Comparison of ENCODE assay signal across 8 mouse cellular contexts in genomic region chr1:165282222-165282966, GRCm38 (mm10). TPM values are rescaled to one million over a fixed set of nuclear protein-coding genes. Genes with fewer than 3 reads are reported as not detected.
A peak's percentile ranks its signal among the peaks of the same experiment; 100 is the strongest.
DNase-seq lines count a peak whose midpoint lies in the region; ATAC-seq and TF ChIP-seq lines count a peak whose summit lies in the region.

No protein-coding gene starts in this region.

- in situ Hi-C loops in CH12.LX (cut with MboI; ENCODE audit: low pct_ligation_motif_present, low pct_unique_long_range_greater_than_20kb, low sequenced_read_pairs) = no loop called here

- no peak for TF ChIP-seq CTCF in CH12.LX (conservative IDR thresholded peaks at IDR 0.05 in 1 of 2, IDR thresholded peaks at IDR 0.05 in 1 of 2; ENCODE audit: low read depth in 2 of 2, low read length in 2 of 2)

- H3K9ac ChIP-seq in CH12.LX (ENCODE audit: insufficient read depth, low read depth) = peak overlapping the region; percentile 16
- H3K9ac ChIP-seq in embryonic facial prominence, embryonic 14.5 days (ENCODE audit: low read depth, low read length) = peak overlapping the region; percentile 86
- peak overlapping the region; percentile 86 for H3K9ac ChIP-seq in intestine, embryonic 16.5 days (ENCODE audit: low read depth, low read length)

- DNase-seq in heart, adult 11 months = peak; percentile 94
- DNase-seq in heart, adult 8-10 months (ENCODE audit: low spot score) = no peak
- DNase-seq in CH12.LX (ENCODE audit: extremely low read depth) = no peak
- peak; percentile 50 for DNase-seq in embryonic facial prominence, embryonic 14.5 days (ENCODE audit: low spot score)
- peak; percentile 83 for DNase-seq in neural tube, embryonic 10.5 days (ENCODE audit: extremely low spot score, low spot score)
- DNase-seq in urinary bladder, adult 18-20 months (ENCODE audit: low spot score in 2 of 2) = no peak
- no peak for DNase-seq in layer of hippocampus, postnatal 14 days (ENCODE audit: low spot score in 2 of 2)

- H3K36me3 ChIP-seq in CH12.LX (replicated peaks in 1 of 2; ENCODE audit: control insufficient read depth in 1 of 2, insufficient read depth in 1 of 2, low read length in 1 of 2) = no peaks in the 10 kb centered on the region
- no peaks in the 10 kb centered on the region for H3K36me3 ChIP-seq in embryonic facial prominence, embryonic 14.5 days (ENCODE audit: control insufficient read depth, insufficient read depth, low read length)
- H3K36me3 ChIP-seq in intestine, embryonic 16.5 days (ENCODE audit: control insufficient read depth, insufficient read depth, low read length) = no peaks in the 10 kb centered on the region

- peaks cover 35% of the 10 kb centered on the region for H3K27me3 ChIP-seq in CH12.LX (replicated peaks)
- H3K27me3 ChIP-seq in embryonic facial prominence, embryonic 14.5 days (replicated peaks; ENCODE audit: control insufficient read depth, insufficient read depth, low read length) = no peaks in the 10 kb centered on the region
- H3K27me3 ChIP-seq in intestine, embryonic 16.5 days (replicated peaks; ENCODE audit: control insufficient read depth, insufficient read depth, low read length) = no peaks in the 10 kb centered on the region

- peak; percentile 44 for ATAC-seq in embryonic facial prominence, embryonic 14.5 days (ENCODE audit: low read depth)
- ATAC-seq in intestine, embryonic 16.5 days = peak; percentile 66

- peak overlapping the region in 2 of 3 experiments; percentile 50 to 56 for H3K4me3 ChIP-seq in CH12.LX (replicated peaks in 1 of 3; ENCODE audit: low read depth in 2 of 3, low read length in 2 of 3, poor library complexity in 1 of 3)
- H3K4me3 ChIP-seq in embryonic facial prominence, embryonic 14.5 days (ENCODE audit: low read depth, low read length) = peak overlapping the region; percentile 76
- peak overlapping the region; percentile 72 for H3K4me3 ChIP-seq in intestine, embryonic 16.5 days (ENCODE audit: low read length)

- H3K4me1 ChIP-seq in CH12.LX (ENCODE audit: control insufficient read depth in 1 of 2, insufficient read depth in 2 of 2) = peaks cover 6 to 16% of the 10 kb centered on the region in 2 experiments
- H3K4me1 ChIP-seq in embryonic facial prominence, embryonic 14.5 days (ENCODE audit: control insufficient read depth, insufficient read depth, low read length) = peaks cover 15% of the 10 kb centered on the region
- H3K4me1 ChIP-seq in intestine, embryonic 16.5 days (ENCODE audit: control insufficient read depth, insufficient read depth, low read length) = peaks cover 19% of the 10 kb centered on the region; the same call in 1 of the 2 replicates

- TF ChIP-seq EP300 in CH12.LX (IDR thresholded peaks at IDR 0.05; ENCODE audit: low read length) = no peak

- H3K27ac ChIP-seq in CH12.LX (ENCODE audit: insufficient read depth, low read depth) = no peak overlapping the region
- peak overlapping the region; percentile 87 for H3K27ac ChIP-seq in embryonic facial prominence, embryonic 14.5 days (replicated peaks; ENCODE audit: low read depth, low read length)
- H3K27ac ChIP-seq in intestine, embryonic 16.5 days (ENCODE audit: low read length) = peak overlapping the region; percentile 83

- no peak for TF ChIP-seq RAD21 in CH12.LX (IDR thresholded peaks at IDR 0.05; ENCODE audit: low read depth, low read length)

- peak overlapping the region; percentile 95 for H3K4me2 ChIP-seq in CH12.LX (ENCODE audit: insufficient read depth, low read depth, poor library complexity, severe bottlenecking)
- peak overlapping the region; percentile 91 for H3K4me2 ChIP-seq in embryonic facial prominence, embryonic 14.5 days (ENCODE audit: low read depth, low read length)
- peak overlapping the region; percentile 94 for H3K4me2 ChIP-seq in intestine, embryonic 16.5 days (ENCODE audit: low read depth, low read length)

- H3K79me2 ChIP-seq in CH12.LX (replicated peaks; ENCODE audit: control insufficient read depth, extremely low read depth, insufficient read depth, poor library complexity, severe bottlenecking) = no peaks in the 10 kb centered on the region

- TF ChIP-seq POLR2A in CH12.LX (IDR thresholded peaks at IDR 0.05; ENCODE audit: low read depth, low read length) = no peak

- dilution Hi-C loops in CH12.LX (cut with MboI; ENCODE audit: extremely low pct_ligation_motif_present, extremely low pct_unique_long_range_greater_than_20kb, low sequenced_read_pairs) = no loop called here

- no peaks in the 10 kb centered on the region for H3K9me3 ChIP-seq in CH12.LX (replicated peaks; ENCODE audit: low read length)
- H3K9me3 ChIP-seq in embryonic facial prominence, embryonic 14.5 days (ENCODE audit: control insufficient read depth, low read length) = no peaks in the 10 kb centered on the region
- no peaks in the 10 kb centered on the region for H3K9me3 ChIP-seq in intestine, embryonic 16.5 days (ENCODE audit: control insufficient read depth, low read length)

- WGBS in embryonic facial prominence, embryonic 14.5 days = 1% methylated on average over 21 of the region's 35 CpGs
- WGBS in intestine, embryonic 16.5 days = 1% methylated on average over 35 of the region's 35 CpGs

TF ChIP-seq in CH12.LX, 34 proteins besides CTCF, POLR2A, EP300 and RAD21:
- TF ChIP-seq TCF12 (IDR thresholded peaks at IDR 0.05; ENCODE audit: low read depth, low read length) (no peak), BHLHE40 (IDR thresholded peaks at IDR 0.05; ENCODE audit: low read depth, low read length) (no peak), MYC (IDR thresholded peaks at IDR 0.05; ENCODE audit: low read depth, low read length) (no peak), ZMIZ1 (IDR thresholded peaks at IDR 0.05; ENCODE audit: low read depth, low read length) (no peak), CHD1 (IDR thresholded peaks at IDR 0.05; ENCODE audit: low read depth, low read length) (no peak), NELFE (IDR thresholded peaks at IDR 0.05; ENCODE audit: low read depth, low read length) (no peak), SMC3 (IDR thresholded peaks at IDR 0.05; ENCODE audit: low read depth, low read length) (no peak), MAFK (IDR thresholded peaks at IDR 0.05; ENCODE audit: insufficient replicate concordance, low read length) (no peak), NRF1 (IDR thresholded peaks at IDR 0.05; ENCODE audit: low read depth, low read length) (no peak), RCOR1 (conservative IDR thresholded peaks at IDR 0.05; ENCODE audit: low read depth, low read length) (no peak), TBP (conservative IDR thresholded peaks at IDR 0.05; ENCODE audit: low read depth, low read length) (no peak), MAX (IDR thresholded peaks at IDR 0.05; ENCODE audit: low read length) (no peak), ZKSCAN1 (IDR thresholded peaks at IDR 0.05; ENCODE audit: borderline replicate concordance, low read depth, low read length) (no peak), JUN (IDR thresholded peaks at IDR 0.05; ENCODE audit: insufficient read depth, low read depth, low read length) (no peak), HCFC1 (IDR thresholded peaks at IDR 0.05; ENCODE audit: low read depth, low read length) (no peak), JUND (conservative IDR thresholded peaks at IDR 0.05; ENCODE audit: low read depth, low read length) (no peak), PAX5 (IDR thresholded peaks at IDR 0.05; ENCODE audit: low read length) (no peak), GABPA (IDR thresholded peaks at IDR 0.05; ENCODE audit: insufficient replicate concordance, low read depth, low read length) (no peak)
TF ChIP-seq in CH12.LX: peak in this region for 0.

RNA-seq across cellular contexts. Expression of gene Gpr161, which starts 13.2 kb away (rescaled TPM):
- 1 to 10 TPM; 1.0 to 1.8 (median 1.2) TPM for total RNA-seq in heart, adult 8-10 months (2022)
- total RNA-seq in CH12.LX (2012; rRNA removed) (0.08 and 0.17 TPM in 2 replicates), CH12.LX (2014; rRNA removed) (0.09 TPM in 1 of 2 replicates, not detected in the other)
- polyA plus RNA-seq in CH12.LX (2012; ENCODE audit: insufficient read length, low read depth) = 0.11 and 0.23 TPM in 2 replicates
- polyA plus RNA-seq in embryonic facial prominence, embryonic 14.5 days (2014; fragmentation: Nextera tagmentation; extraction: Ambion mirVana) = 1.2 and 1.5 TPM in 2 replicates
- 0.69 and 0.81 TPM in 2 replicates for polyA plus RNA-seq in intestine, embryonic 16.5 days (2015; fragmentation: Nextera tagmentation; extraction: Ambion mirVana)
- total RNA-seq in layer of hippocampus, postnatal 14 days (2021) = 10 to 100 TPM; 56.5 to 63.7 TPM

RNA-seq across cellular contexts. Expression of gene Tiprl, which starts 45.6 kb away (rescaled TPM):
- 10 to 100 TPM; 30.0 to 36.4 (median 34.8) TPM for total RNA-seq in heart, adult 8-10 months (2022)
- total RNA-seq in CH12.LX (2012; rRNA removed) (34.0 and 36.1 TPM in 2 replicates), CH12.LX (2014; rRNA removed) (82.2 and 83.2 TPM in 2 replicates)
- 45.7 and 55.1 TPM in 2 replicates for polyA plus RNA-seq in CH12.LX (2012; ENCODE audit: insufficient read length, low read depth)
- polyA plus RNA-seq in embryonic facial prominence, embryonic 14.5 days (2014; fragmentation: Nextera tagmentation; extraction: Ambion mirVana) = 90.6 and 100 TPM in 2 replicates
- 77.9 and 83.9 TPM in 2 replicates for polyA plus RNA-seq in intestine, embryonic 16.5 days (2015; fragmentation: Nextera tagmentation; extraction: Ambion mirVana)
- 10 to 100 TPM; 60.8 to 62.5 TPM for total RNA-seq in layer of hippocampus, postnatal 14 days (2021)

Comparison
In these comparisons a context has a peak if more than half of its experiments do, and no peak if none do; other contexts are left out.
1. DNase-seq: peak in heart, adult 11 months (single experiment), embryonic facial prominence, embryonic 14.5 days (single experiment) and neural tube, embryonic 10.5 days (single experiment); none in heart, adult 8-10 months (single experiment), CH12.LX (single experiment), urinary bladder, adult 18-20 months (0 of 2) and layer of hippocampus, postnatal 14 days (0 of 2).
2. H3K9ac ChIP-seq: peak in every context shown above with its lines; median percentile 86 in embryonic facial prominence, embryonic 14.5 days; 86 in intestine, embryonic 16.5 days; 16 in CH12.LX.
3. RNA of gene Gpr161, which starts 13.2 kb away (total RNA-seq): 56.5 to 63.7 TPM in layer of hippocampus, postnatal 14 days; 1.0 to 1.8 TPM in heart, adult 8-10 months and 0.08 to 0.17 TPM in CH12.LX; every median in the first group is over 10 times any median in the second.
4. Peak in every context shown above with its lines, with median percentiles within 50 percentile points of each other: H3K4me2 ChIP-seq and H3K4me3 ChIP-seq.